Mouse (Mus musculus) induced T-regulatory cell, adult 2 months (primary cell): ENCODE results near the gene Fer.

Source experiments
- DNase-seq: peaks from one replicate; pipeline ENCODE4 v3.0.0-alpha.2; 2012; ENCODE audit warnings: low read depth

Gene Fer

DNA sequence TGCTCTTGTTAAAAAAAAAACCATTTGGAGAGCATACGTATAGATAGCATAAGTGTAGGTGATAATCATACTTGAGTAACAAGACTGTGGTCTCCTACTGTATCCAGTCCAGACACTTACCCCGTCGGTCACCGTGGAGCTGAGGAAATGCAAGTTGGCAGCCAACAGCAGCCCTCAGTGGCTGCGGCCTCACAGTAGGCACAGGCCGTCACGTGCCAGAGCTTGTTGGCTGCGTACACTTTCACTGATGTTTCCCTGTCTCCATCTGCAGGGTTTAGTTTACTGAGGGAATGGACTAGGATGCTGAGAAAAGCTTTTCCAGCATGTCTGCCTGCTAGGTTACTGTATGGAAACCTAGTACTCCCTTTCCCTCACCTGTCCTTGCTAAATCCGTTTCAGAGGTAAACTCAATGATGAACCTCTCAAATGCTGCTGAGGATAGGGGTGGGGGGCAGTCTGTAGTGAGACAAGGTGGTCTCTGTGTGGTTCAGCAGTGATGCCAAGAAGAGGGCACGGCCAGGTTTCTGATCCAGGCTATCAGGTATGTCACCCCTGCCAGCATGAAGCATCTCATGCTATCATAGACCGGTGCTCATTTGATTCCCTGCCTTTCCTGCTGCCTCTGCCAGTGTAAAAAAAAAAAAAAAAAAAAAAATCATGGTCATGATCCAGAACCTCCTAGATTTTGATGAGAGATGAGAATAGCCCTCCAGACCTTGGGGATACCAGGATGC, 224.2 kb downstream of the Fer start:
- no peak for DNase-seq

DNA sequence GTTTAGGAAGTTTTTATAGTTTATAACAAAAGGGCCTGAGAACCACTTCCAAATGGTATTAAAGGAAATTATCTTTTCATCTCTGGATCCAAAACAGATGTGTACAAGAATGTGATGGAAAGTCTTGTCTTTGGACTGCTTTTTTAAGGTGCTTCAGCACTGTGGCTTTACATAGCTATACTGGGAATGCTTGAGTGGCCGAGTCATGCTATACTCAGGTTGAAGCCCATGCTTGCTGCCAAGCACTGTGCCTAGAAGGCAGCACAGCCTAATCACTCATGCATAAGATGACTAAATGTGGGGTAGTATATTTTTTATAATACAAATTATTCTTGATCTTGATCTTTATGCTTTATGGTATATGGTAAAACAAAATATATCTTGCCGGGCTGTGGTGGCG, 225.0 kb downstream of the Fer start:
- no peak for DNase-seq

DNA sequence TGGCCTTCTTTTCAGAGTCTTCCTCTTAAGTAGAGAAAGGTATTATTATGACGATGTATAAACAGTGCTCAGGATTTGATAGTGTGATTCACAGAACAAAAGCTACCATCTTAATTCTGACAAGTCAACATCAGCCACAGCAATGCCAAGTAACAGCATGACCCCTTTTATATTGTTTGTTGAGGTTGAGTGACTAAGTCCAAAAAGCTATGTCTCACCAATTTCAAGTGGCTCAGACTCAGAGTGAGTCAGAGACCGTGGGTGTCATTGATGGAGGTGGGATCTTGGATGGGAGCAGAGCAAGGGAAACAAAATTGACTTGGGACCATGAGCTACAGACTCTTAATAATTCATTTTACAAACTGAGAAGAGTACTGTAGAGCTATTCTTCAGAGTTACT, 230.9 kb downstream of the Fer start:
- no peak for DNase-seq

DNA sequence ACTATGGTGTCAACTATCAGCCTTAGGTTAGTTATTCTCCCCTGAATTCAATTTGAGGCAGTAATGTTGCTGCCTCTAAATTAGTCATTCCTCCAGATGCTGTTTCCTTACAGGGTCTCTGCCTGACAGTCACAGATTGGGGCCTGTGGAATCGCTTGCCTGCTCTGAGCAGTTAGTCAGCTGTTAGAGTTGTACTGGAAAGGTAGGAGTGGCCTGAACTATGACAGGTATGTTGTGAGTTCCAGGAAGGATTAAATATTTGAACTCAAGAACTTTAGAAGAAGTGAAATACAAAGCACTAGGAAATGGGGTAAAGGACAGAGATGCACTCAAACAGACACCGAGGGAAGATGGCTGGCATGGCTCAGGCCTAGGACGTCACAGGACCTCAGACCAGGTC, 233.9 kb downstream of the Fer start:
- DNase-seq = no peak

- DNase-seq = no peak
Measured at GRCm38 (mm10) chr17:64097788-64098359, 235.0 kb downstream of the Fer start.

GRCm38 (mm10) chr17:64099395-64100171, 236.7 kb downstream of the Fer start:
- no peak for DNase-seq

DNA sequence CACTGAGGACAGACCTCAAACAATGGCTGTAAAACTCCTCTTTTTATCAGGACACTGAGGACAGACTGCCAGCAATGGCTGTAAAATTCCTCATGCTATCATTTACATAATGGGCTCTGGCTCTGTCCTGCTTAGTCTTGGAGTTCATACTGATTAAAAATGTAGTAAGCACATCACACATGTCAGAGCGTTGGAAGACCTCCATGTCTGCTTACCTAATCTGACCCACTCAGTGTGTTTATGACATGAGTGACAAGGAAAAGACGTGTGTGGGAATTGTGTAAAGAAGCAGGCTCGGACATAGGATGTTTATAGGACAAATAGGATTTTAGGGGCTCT, 237.3 kb downstream of the Fer start:
- no peak for DNase-seq

GRCm38 (mm10) chr17:64108773-64109172, 245.9 kb downstream of the Fer start:
- DNase-seq = no peak

DNA sequence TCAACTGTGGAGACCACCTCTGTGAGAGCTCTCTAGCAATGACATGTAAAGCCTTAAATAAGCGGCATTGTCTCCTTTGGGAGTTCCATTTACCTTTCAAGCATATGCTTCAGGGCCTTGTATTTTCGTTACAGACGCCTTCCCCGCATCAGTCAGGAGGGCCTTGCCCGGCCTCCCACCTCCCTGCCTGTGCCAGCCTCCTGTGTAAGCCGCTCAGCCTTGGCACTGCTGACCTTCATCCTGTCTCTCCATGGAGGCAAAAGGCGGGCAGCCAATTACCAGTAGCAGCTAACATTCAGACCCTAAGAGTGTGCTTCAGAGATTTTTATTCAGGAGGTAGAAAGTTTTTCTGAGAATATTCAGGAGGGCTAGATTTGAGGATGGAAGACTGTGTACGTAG, 247.0 kb downstream of the Fer start:
- no peak for DNase-seq

- DNase-seq = no peak
Measured at GRCm38 (mm10) chr17:64113625-64114024, 250.8 kb downstream of the Fer start.

DNA sequence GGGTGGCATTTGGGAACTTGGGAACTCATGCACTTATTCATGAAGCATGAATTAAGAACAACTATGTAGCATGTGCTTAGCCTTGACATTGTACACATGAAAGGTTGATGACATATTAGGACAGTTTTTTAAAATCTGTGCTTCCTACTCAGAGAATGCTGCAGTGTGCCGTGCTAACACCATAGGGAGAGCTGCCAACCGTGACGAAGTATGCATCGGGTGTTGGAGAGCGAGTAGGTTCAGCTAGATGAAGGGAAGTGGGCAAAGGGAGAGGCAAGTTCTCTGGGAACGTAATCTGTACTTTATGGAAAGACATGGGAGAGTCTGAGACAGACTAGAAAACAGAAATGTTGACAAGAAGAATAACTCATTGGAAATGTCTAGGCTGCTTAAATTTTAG, 253.9 kb downstream of the Fer start:
- DNase-seq = no peak

DNA sequence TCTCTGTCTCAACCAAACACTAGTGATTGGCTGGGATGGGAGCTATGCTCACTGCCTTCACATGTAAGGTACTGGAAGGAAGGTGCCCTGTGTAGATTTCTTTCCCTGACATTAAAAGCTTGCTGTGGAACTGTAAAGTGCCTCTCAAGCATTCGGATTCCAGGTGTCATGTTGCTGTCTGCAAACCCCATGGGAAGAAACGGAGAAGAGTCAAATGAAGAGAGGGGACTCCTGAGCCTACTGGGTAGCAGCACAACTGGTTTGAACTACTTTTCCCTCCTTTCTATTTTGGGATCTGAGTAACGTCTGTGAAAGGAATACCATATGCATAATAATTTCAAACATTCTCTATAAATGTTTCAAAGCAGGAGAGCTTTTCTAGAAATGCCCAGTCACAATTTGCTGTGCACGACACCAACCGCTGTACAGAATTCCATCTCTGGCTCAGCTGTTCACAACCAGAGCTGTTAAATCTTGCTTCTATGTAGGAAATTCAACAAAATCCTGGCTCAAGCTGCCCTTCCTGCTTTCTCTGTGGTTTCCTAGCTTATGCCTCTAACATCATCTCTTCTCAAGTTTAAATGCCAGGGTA, 256.9 kb downstream of the Fer start:
- no peak for DNase-seq

DNA sequence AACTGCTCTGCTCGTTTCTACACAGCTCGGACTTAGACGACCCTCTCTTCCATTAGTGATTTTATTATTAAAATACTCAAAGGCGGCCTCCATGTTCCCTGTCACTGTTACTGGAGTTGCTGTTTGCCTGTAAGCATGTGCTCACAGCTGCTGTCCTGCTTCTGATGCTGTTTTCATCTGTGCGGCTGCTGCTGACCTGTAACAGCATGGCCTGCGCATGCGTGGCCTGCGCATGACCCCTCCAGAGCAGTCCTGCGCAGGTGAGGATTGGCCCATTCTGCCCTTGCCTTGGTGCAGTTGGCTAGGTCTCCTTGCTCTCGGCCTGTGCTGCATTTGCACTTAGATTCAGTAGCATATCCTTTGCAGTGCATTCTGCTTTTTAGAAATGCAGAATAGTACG, 259.7 kb downstream of the Fer start:
- DNase-seq = no peak

GRCm38 (mm10) chr17:64123732-64124131, 260.9 kb downstream of the Fer start:
- no peak for DNase-seq

DNA sequence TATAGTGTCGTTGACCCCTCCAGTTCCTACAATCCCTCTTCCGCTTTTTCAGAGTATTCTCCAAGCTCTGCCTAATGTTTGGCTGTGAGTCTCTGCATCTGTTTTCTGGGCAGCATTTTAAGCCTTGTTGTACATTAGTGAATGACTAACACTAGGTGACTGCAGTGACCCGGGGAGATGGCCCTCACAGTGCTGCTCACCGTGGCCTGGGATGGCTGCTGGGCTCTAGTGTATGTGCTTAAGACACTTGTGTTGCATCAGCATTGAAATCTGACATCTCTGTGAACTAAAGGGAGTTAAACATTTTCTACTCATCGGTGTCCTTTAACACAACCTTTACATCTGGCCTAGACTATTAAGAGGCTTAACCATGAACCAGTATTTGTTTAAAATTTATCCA, 264.0 kb downstream of the Fer start:
- DNase-seq = no peak

DNA sequence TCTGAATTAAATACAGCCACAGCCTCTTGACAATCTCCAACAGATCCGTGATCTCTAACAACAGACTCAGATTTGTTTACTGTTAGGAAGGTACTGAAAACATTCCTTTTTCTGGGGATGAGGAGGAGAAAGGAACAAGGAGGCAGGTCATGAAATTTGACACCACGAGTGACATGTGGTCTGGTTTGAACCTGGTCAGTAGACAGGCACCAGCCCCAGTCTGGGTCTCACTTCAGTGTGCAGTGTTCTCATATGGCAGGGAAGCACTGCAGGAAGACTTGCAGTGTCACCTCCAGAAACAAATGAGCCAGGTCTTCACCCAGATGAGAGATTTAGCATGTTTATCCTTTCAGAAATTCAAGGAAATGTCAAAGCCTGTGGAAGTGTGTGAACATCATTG, 266.9 kb downstream of the Fer start:
- no peak for DNase-seq

DNA sequence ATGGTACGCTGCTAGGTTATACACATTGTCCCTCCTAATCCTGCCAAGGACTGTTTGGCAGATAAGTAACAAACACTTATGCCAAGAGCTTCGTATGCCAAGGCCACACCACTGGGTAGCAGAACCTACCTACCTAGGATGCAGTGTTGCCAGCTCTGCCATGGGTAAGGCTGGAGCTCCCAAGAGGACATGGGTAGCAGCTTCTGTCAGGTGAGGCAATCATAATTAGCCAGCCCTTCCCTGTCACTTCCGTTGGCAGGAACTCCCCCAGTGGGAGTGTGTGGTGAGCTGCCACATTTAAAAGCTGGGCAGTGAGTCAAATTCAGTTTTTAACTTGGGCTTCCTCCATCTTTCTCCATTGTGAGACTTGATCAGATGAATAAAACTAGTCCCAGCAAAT, 267.5 kb downstream of the Fer start:
- DNase-seq = no peak

DNA sequence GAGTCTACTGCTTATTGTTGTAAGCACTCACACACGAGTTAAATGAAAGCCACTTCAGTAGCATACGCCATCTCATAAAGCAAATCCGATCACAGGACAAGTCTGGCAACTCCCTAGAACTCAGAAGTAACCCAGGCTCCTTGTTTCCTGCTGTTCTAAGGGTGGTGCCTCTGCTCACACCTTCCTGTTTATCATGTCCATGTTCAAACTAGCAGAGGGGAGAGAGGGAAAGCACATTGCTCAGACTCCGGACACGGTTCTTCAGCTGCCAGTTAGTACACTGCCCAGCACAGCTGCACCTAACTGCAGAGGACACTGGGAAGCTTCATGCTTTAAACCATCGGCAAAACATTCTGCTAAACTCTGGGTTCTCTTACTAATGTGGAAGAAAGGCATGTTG, 269.3 kb downstream of the Fer start:
- DNase-seq = no peak

- DNase-seq = no peak
Measured at GRCm38 (mm10) chr17:64135941-64136650, 273.2 kb downstream of the Fer start.

DNA sequence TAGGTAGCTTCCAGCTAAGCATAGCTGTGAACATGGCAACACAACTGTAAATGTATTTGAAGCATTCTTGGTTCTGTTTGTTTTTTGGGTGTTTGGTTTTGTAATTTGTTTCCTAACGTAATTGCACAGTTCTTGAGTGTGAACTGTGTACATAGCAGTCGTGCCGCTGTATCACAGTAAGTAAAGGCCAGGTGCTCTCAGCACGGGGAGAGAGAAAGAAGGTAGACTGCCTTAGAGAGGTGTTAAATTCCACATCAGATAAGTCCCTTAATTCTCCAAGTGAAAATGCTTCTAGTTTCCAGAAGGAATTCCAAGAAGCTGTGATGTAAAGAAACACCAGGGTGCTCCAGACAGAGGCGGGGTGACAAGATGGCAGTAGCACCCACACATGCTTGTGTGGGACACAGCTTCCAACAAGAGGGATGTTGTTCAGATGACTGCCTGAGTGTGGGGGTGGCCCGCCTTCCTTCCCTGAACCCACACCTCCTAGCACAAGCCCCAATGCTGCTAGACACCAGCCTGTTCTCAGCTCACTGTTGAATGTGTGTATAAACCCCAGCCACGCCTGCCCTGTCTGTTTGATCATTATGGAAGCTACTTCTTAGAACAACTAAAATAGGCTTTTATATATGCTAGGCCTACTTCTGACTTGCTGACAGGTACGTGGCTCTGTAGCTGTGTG, 275.3 kb downstream of the Fer start:
- no peak for DNase-seq

DNA sequence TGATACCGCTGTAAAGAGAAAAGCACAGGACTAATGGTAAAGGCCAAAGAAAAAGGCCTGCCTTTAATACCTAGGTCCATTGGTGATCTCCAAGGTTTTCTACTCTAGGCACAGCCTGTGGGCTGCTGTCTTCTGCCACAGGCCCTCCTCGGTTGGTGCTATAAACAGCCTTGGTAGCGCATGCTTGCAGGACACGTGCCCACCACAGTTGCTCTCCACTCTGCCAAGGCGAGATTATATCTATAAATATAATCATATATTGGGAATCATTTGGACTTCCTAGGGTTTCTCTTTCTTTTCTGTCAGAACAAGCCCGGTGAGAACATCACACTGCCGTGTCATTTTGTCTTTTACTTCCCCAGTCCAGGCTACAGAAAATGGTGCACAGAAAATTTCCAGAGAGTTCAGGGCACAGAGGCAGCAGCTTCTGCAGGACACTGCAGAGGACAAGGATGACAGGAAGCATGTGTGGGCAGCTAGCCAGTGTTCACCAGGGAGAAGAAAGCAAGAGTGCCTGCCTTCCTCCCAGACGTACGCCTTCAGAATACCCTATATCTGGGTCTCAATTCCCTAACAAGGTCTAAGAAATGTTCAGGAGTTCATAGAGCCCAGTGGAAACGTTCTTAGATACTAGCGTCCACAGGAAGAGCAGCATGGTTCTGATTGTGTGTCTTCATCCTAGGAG, 276.5 kb downstream of the Fer start:
- no peak for DNase-seq
